Mouse (Mus musculus) urinary bladder, adult 18-20 months (tissue): ENCODE results near the gene Rxra.

Source experiments
- DNase-seq, 2 experiments: peaks; one replicate each; pipeline ENCODE4 v3.0.0; 2022; ENCODE audit warnings: low spot score in 2 of 2, mixed read lengths in 2 of 2

Rxra gene

DNA sequence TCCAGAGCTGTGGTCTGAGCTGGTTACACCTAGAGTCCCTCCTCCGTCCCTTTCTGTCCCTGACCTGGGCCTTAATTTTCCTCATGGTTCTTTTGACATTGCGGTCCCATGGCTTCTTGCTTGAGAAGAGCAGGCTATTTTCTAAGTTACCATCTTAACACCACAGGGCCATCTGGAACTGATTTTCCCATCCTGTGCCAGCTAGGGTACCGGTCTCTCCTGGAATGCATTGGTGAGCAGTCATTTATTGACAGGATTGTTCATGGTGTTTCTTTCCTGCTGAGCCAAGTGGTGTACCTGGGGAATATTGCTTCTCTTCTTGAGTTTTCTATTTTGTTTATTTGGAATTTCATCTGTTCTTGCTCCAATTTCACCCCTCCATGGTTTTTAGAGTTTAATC, 131.4 kb downstream of the Rxra start:
- DNase-seq: no peak

- DNase-seq: no peak
Observed at GRCm38 (mm10) chr2:27809897-27810296, 133.7 kb downstream of the Rxra start.
